Mouse (Mus musculus): ENCODE data around the gene Scnn1a.

GRCm38 (mm10) chr6:125354352-125355151 lies 34.1 kb downstream of the Scnn1a start:
- TF ChIP-seq CTCF (IDR thresholded peaks at IDR 0.05; ENCODE audit: low read depth, low read length) (no peak), POLR2A (IDR thresholded peaks at IDR 0.05; ENCODE audit: borderline replicate concordance, low read depth, low read length) (no peak)
